Comparison of ENCODE assay signal across 8 mouse cellular contexts in the genomic region with DNA sequence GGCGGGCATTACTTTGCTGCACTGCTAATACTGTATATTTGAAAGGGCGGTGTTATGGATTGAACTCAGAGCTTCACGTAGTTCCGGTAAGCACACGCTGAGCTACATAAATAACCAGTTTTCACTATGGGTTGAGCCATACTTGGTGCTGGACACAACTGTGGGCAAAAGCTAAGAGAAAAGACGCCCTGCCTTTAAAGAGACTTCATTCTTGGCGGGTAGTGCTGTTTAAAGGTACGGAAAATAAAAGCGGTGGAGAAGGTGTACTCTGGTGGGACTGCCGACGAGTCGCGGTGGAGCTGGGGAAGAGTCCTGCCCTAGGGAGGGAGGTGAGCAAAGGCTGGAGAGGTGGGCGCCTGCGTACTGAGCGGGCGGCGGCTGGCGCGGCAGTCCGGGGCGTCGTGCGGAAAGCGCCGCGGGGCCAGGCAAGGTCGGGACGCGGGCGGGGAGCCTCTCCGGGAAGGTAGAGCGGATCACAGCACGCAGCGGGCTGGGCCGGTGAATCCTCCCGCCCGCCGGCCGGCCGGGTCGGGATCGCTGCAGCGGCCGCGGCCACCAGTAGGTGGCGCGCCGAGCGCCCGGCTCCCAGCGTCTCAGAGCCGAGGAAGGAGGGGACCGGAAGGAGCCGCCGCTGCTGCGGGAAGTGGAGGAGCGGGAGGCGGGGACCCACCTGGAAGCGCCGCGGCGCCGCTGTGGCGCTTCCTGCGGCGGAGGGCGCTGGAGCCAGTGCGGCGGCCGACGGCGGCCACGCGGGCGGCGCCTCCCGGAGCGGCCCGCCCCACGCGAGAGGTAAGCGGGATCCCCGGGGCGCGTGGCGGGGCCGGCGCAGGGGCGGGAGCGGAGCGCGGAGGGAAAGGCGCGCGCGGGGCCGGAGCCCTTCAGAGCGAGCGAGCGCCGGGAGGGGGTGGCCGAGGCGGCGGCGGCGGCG. TPM values are rescaled to one million over a fixed set of nuclear protein-coding genes. Genes with fewer than 3 reads are reported as not detected.
DNase-seq lines count a peak whose midpoint lies in the region; ATAC-seq and TF ChIP-seq lines count a peak whose summit lies in the region.

A gene (plus strand): TSS at position 124 of the 928 bp plus-strand sequence.

- H3K4me3 ChIP-seq in hindbrain, embryonic 14.5 days (replicated peaks; ENCODE audit: low read length) = peak within 1 kb of the TSS; percentile 57

- peak; percentile 74 for DNase-seq in Patski (ENCODE audit: low read depth, low spot score)
- peak; percentile 92 to 95 for DNase-seq in cerebellum, postnatal 14 days
- DNase-seq in frontal cortex, postnatal 25 days (ENCODE audit: low spot score in 2 of 2) = peak; percentile 65 to 79
- peak; percentile 90 for DNase-seq in hindbrain, embryonic 14.5 days (ENCODE audit: low spot score)
- peak; percentile 87 to 88 for DNase-seq in layer of hippocampus, postnatal 36 days
- DNase-seq in lung, postnatal 36 days = peak; percentile 93
- peak; percentile 94 for DNase-seq in retina, postnatal 1 day
- peak; percentile 78 to 87 for DNase-seq in urinary bladder, adult 18-20 months (ENCODE audit: low spot score in 2 of 2)

- peak; percentile 91 for ATAC-seq in Patski
- peak; percentile 94 for ATAC-seq in hindbrain, embryonic 14.5 days (ENCODE audit: low FRiP score)

- TF ChIP-seq CTCF in Patski (IDR thresholded peaks at IDR 0.05) = no peak

- peak within 1 kb of the TSS; percentile 78 for H3K4me2 ChIP-seq in hindbrain, embryonic 14.5 days (replicated peaks)

- peaks cover 30% of the 10 kb centered on the region for H3K36me3 ChIP-seq in hindbrain, embryonic 14.5 days (replicated peaks; ENCODE audit: control insufficient read depth, insufficient read depth)

- POLR2A ChIA-PET in Patski (lab: Charles Lee) = interaction anchor here (0.6 to 2.3 kb wide), 16 partner anchors 10 to 354 kb away, joined by 3 to 8 read pairs (median 3); no protein-coding TSS in a partner anchor

- H3K27me3 ChIP-seq in Patski = no peaks in the 10 kb centered on the region
- no peaks in the 10 kb centered on the region for H3K27me3 ChIP-seq in hindbrain, embryonic 14.5 days (ENCODE audit: control insufficient read depth, insufficient read depth, low read length)

- H3K9ac ChIP-seq in hindbrain, embryonic 14.5 days = peak within 1 kb of the TSS; percentile 87

- under 1% methylated on average over 62 of the region's 108 CpGs for WGBS in hindbrain, embryonic 14.5 days

- CTCF ChIA-PET in Patski (lab: Charles Lee) = interaction anchor here (0.6 to 5.6 kb wide), 26 partner anchors 8 to 361 kb away, joined by 3 to 44 read pairs (median 5); no protein-coding TSS in a partner anchor

- H3K9me3 ChIP-seq in hindbrain, embryonic 14.5 days (ENCODE audit: control insufficient read depth, low read length) = no peaks in the 10 kb centered on the region

- peak within 1 kb of the TSS; percentile 98 for H3K27ac ChIP-seq in hindbrain, embryonic 14.5 days

- peaks cover 24% of the 10 kb centered on the region for H3K4me1 ChIP-seq in hindbrain, embryonic 14.5 days (replicated peaks; ENCODE audit: control insufficient read depth, insufficient read depth, low read length)

- in situ Hi-C loops in Patski (cut with MboI; ENCODE audit: low pct_unique_long_range_greater_than_20kb) = loop anchor here (5.0 to 10.0 kb wide), 2 partner anchors 79 to 322 kb away; no protein-coding TSS in a partner anchor

RNA-seq across cellular contexts. Expression of the gene that starts here (rescaled TPM):
- 63.4 TPM for polyA plus RNA-seq in Patski (2021)
- 32.3 and 38.0 TPM in 2 replicates for polyA plus RNA-seq in hindbrain, embryonic 14.5 days (2014; fragmentation: Nextera tagmentation; extraction: Ambion mirVana)
- total RNA-seq in layer of hippocampus, postnatal 36 days (2021) = 10 to 100 TPM; 46.1 to 48.2 TPM

Comparison
In these comparisons a context has a peak if more than half of its experiments do, and no peak if none do; other contexts are left out.
1. Peak in every context shown above with its lines: DNase-seq, ATAC-seq, H3K4me3 ChIP-seq and H3K27ac ChIP-seq.